Comparison of ENCODE assay signal across 8 mouse cellular contexts in the genomic region with DNA sequence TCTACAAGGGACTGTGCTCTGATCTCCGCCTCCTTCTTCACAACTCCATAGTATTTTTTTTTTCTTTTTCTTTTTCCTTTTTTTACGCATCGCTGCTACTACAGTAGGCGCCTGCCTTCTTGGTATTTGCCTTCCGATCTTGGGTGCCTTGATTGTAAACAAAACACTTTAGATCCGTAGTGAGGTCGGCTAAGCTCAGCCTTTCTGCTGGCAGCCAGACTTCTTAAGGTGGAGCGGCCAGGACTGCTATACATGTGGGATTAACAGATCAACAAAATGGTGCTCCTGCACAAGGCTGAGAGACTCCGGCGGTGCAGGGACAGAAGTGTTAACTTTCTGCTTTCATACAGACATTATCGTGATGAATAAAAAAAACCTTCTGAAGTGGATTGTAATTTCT. TPM values are rescaled to one million over a fixed set of nuclear protein-coding genes. Genes with fewer than 3 reads are reported as not detected.
A peak's percentile ranks its signal among the peaks of the same experiment; 100 is the strongest.
DNase-seq lines count a peak whose midpoint lies in the region; ATAC-seq and TF ChIP-seq lines count a peak whose summit lies in the region.

No protein-coding gene starts in this region.

- peak overlapping the region; percentile 49 for H3K4me3 ChIP-seq in ES-Bruce4 (ENCODE audit: low read depth, low read length)
- peak overlapping the region; percentile 50 for H3K4me3 ChIP-seq in embryonic fibroblast, embryonic 13.5 days (ENCODE audit: insufficient read depth, low read length)

- TF ChIP-seq CTCF in ES-Bruce4 (IDR thresholded peaks at IDR 0.05; ENCODE audit: low read depth, low read length): no peak
- TF ChIP-seq CTCF in embryonic fibroblast, embryonic 13.5 days (IDR thresholded peaks at IDR 0.05; ENCODE audit: borderline replicate concordance, insufficient read depth, low read length): no peak

- peak; percentile 71 to 90 for DNase-seq in adrenal gland, adult (ENCODE audit: inconsistent age in 2 of 2, low spot score in 1 of 2)
- peak; percentile 63 to 72 for DNase-seq in heart, postnatal 14 days
- peak; percentile 73 to 82 for DNase-seq in kidney, postnatal 4 days
- DNase-seq in lung, postnatal 25 days (ENCODE audit: low spot score): peak; percentile 85
- DNase-seq in retina, postnatal 1 day: peak; percentile 76

- H3K4me1 ChIP-seq in ES-Bruce4 (ENCODE audit: control insufficient read depth, insufficient read depth, low read length): peaks cover 3% of the 10 kb centered on the region
- H3K4me1 ChIP-seq in embryonic fibroblast, embryonic 13.5 days (ENCODE audit: control insufficient read depth, insufficient read depth, low read length): no peaks in the 10 kb centered on the region

- H3K9me3 ChIP-seq in ES-Bruce4 (replicated peaks; ENCODE audit: control insufficient read depth, insufficient read depth, low read length, poor library complexity, severe bottlenecking): no peaks in the 10 kb centered on the region

- peaks cover 3% of the 10 kb centered on the region; the same call in 1 of the 2 replicates for H3K36me3 ChIP-seq in ES-Bruce4 (ENCODE audit: control insufficient read depth, insufficient read depth, low read length, poor library complexity, severe bottlenecking)

- TF ChIP-seq EP300 in ES-Bruce4 (IDR thresholded peaks at IDR 0.05; ENCODE audit: insufficient read depth, low read depth, low read length): no peak

- intact Hi-C loops in heart, postnatal 14 days (cut with DNase I): loop anchor here (1.0 kb wide), 1 partner anchor 19 kb away; a partner anchor contains a TSS

- peak overlapping the region; percentile 16; the same call in 1 of the 2 replicates for H3K9ac ChIP-seq in ES-Bruce4 (ENCODE audit: low read depth, poor library complexity, severe bottlenecking)

- no peak for TF ChIP-seq POLR2A in ES-Bruce4 (IDR thresholded peaks at IDR 0.05; ENCODE audit: insufficient read depth, low read length)
- peak; percentile 23; the same call in 1 of the 2 replicates for TF ChIP-seq POLR2A in embryonic fibroblast, embryonic 13.5 days (IDR thresholded peaks at IDR 0.05; ENCODE audit: low read depth, low read length)

- no peak for ATAC-seq in erythroid progenitor cell, adult 5-6 weeks (replicated peaks; ENCODE audit: low FRiP score, poor library complexity, severe bottlenecking)

- H3K27ac ChIP-seq in ES-Bruce4 (ENCODE audit: insufficient read depth, low read length): no peak overlapping the region
- no peak overlapping the region for H3K27ac ChIP-seq in embryonic fibroblast, embryonic 13.5 days (ENCODE audit: insufficient read depth, low read length)

- H3K27me3 ChIP-seq in ES-Bruce4 (ENCODE audit: control insufficient read depth, insufficient read depth, low read length, poor library complexity, severe bottlenecking): no peaks in the 10 kb centered on the region

RNA-seq across cellular contexts. Expression of a gene that starts 3.1 kb away (rescaled TPM):
- 37.2 and 38.4 TPM in 2 replicates for polyA plus RNA-seq in ES-Bruce4 (2011; ENCODE audit: insufficient read depth, insufficient read length, low read depth, missing spikeins)
- polyA plus RNA-seq in embryonic fibroblast, embryonic 13.5 days (2011; ENCODE audit: insufficient read length, low read depth, missing spikeins): 34.1 and 59.8 TPM in 2 replicates
- total RNA-seq in heart, postnatal 14 days (2021): 10 to 100 TPM; 47.5 to 49.0 TPM
- total RNA-seq in erythroid progenitor cell, adult 5-6 weeks (2015; ENCODE audit: low replicate concordance): 62.7 and 90.5 TPM in 2 replicates
- total RNA-seq in erythroid progenitor cell, adult 5-6 weeks (2017; ENCODE audit: low replicate concordance): 107 and 117 TPM in 2 replicates

RNA-seq across cellular contexts. Expression of a gene that starts 18.7 kb away (rescaled TPM):
- 26.3 and 26.8 TPM in 2 replicates for polyA plus RNA-seq in ES-Bruce4 (2011; ENCODE audit: insufficient read depth, insufficient read length, low read depth, missing spikeins)
- polyA plus RNA-seq in embryonic fibroblast, embryonic 13.5 days (2011; ENCODE audit: insufficient read length, low read depth, missing spikeins): 3.2 and 6.6 TPM in 2 replicates
- total RNA-seq in heart, postnatal 14 days (2021): 1 to 10 TPM; 4.4 to 4.7 TPM
- total RNA-seq in erythroid progenitor cell, adult 5-6 weeks (2015; ENCODE audit: low replicate concordance): 17.3 and 19.7 TPM in 2 replicates
- total RNA-seq in erythroid progenitor cell, adult 5-6 weeks (2017; ENCODE audit: low replicate concordance): 7.2 and 11.9 TPM in 2 replicates
